Mouse (Mus musculus): ENCODE results near the gene Ccdc13. TPM values are rescaled to one million over a fixed set of nuclear protein-coding genes. Genes with fewer than 3 reads are reported as not detected.
A peak's percentile ranks its signal among the peaks of the same experiment; 100 is the strongest.

The Ccdc13 gene
- polyA plus RNA-seq, 1 experiment from 2014 or later: 0.39 TPM

- H3K9ac ChIP-seq: no peak overlapping the region
- ATAC-seq (ENCODE audit: insufficient read depth) (no peak), DNase-seq (no peak)
- no peaks in the 10 kb centered on the region for H3K36me3 ChIP-seq (ENCODE audit: insufficient read depth)
- no peak overlapping the region for H3K27ac ChIP-seq (ENCODE audit: low read depth)
- H3K4me2 ChIP-seq: no peak overlapping the region
- 0 out of 2 replicates have a peak, but pooled peaks cover 11% of the 10 kb centered on the region for H3K4me1 ChIP-seq (ENCODE audit: insufficient read depth)
- 77% methylated on average over 2 of the region's 2 CpGs for WGBS
- TF ChIP-seq CTCF (IDR thresholded peaks at IDR 0.05; ENCODE audit: low read depth): no peak
- no peaks in the 10 kb centered on the region for H3K27me3 ChIP-seq (ENCODE audit: insufficient read depth, low read length)
- no peak overlapping the region for H3K4me3 ChIP-seq (ENCODE audit: low read depth, low read length)
- no peaks in the 10 kb centered on the region for H3K9me3 ChIP-seq (ENCODE audit: low read depth, low read length)
Observed at GRCm38 (mm10) chr9:121860921-121861320, 21.7 kb upstream of the Ccdc13 start.

- WGBS: 93% methylated on average over 2 of the region's 2 CpGs
- Histone ChIP-seq H3K9me3 (ENCODE audit: low read depth, low read length) (no peaks in the 10 kb centered on the region), H3K27me3 (ENCODE audit: insufficient read depth, low read length) (no peaks in the 10 kb centered on the region), H3K4me3 (ENCODE audit: low read depth, low read length) (no peak overlapping the region), H3K36me3 (ENCODE audit: insufficient read depth) (no peaks in the 10 kb centered on the region), H3K4me2 (no peak overlapping the region), H3K4me1 (ENCODE audit: insufficient read depth) (0 out of 2 replicates have a peak, but pooled peaks cover 6% of the 10 kb centered on the region), H3K27ac (ENCODE audit: low read depth) (no peak overlapping the region), H3K9ac (no peak overlapping the region)
- DNase-seq: no peak
- no peak for TF ChIP-seq CTCF (IDR thresholded peaks at IDR 0.05; ENCODE audit: low read depth)
- ATAC-seq (ENCODE audit: insufficient read depth): no peak
Observed at GRCm38 (mm10) chr9:121859345-121859744, 20.1 kb upstream of the Ccdc13 start.

GRCm38 (mm10) chr9:121858153-121858488, 18.9 kb upstream of the Ccdc13 start, which contains the start of gene Higd1a:
Higd1a (minus strand) TSS chr9:121858362.
- Histone ChIP-seq H3K27ac (ENCODE audit: low read depth) (peak within 1 kb of the TSS; percentile 98), H3K9me3 (ENCODE audit: low read depth, low read length) (no peaks in the 10 kb centered on the region), H3K4me1 (ENCODE audit: insufficient read depth) (0 out of 2 replicates have a peak, but pooled peaks cover 5% of the 10 kb centered on the region), H3K9ac (peak within 1 kb of the TSS; percentile 86), H3K36me3 (ENCODE audit: insufficient read depth) (0 out of 2 replicates have a peak, but pooled peaks cover 2% of the 10 kb centered on the region), H3K4me3 (ENCODE audit: low read depth, low read length) (peak within 1 kb of the TSS; percentile 81), H3K27me3 (ENCODE audit: insufficient read depth, low read length) (no peaks in the 10 kb centered on the region), H3K4me2 (peak within 1 kb of the TSS; percentile 89)
- no peak; the same call in 1 of the 2 replicates for ATAC-seq (ENCODE audit: insufficient read depth)
- no peak for DNase-seq
- TF ChIP-seq CTCF (IDR thresholded peaks at IDR 0.05; ENCODE audit: low read depth): no peak
- 11% methylated on average over 6 of the region's 6 CpGs for WGBS

GRCm38 (mm10) chr9:121857474-121858152, 18.4 kb upstream of the Ccdc13 start:
- 0 out of 2 replicates have a peak, but pooled peaks cover 3% of the 10 kb centered on the region for H3K36me3 ChIP-seq (ENCODE audit: insufficient read depth)

GRCm38 (mm10) chr9:121856649-121857416, 17.6 kb upstream of the Ccdc13 start:
- TF ChIP-seq CTCF (IDR thresholded peaks at IDR 0.05; ENCODE audit: low read depth): no peak
- WGBS: 1% methylated on average over 39 of the region's 39 CpGs
- DNase-seq (no peak), ATAC-seq (ENCODE audit: insufficient read depth) (peak; percentile 22)
- Histone ChIP-seq H3K36me3 (ENCODE audit: insufficient read depth) (peaks cover 8% of the 10 kb centered on the region), H3K4me1 (ENCODE audit: insufficient read depth) (0 out of 2 replicates have a peak, but pooled peaks cover 5% of the 10 kb centered on the region), H3K27ac (ENCODE audit: low read depth) (peak overlapping the region; percentile 98), H3K4me3 (ENCODE audit: low read depth, low read length) (peak overlapping the region; percentile 81), H3K9me3 (ENCODE audit: low read depth, low read length) (no peaks in the 10 kb centered on the region), H3K27me3 (ENCODE audit: insufficient read depth, low read length) (no peaks in the 10 kb centered on the region), H3K9ac (peak overlapping the region; percentile 86), H3K4me2 (peak overlapping the region; percentile 89)

More at GRCm38 (mm10) chr9:121857474-121858152, 18.4 kb upstream of the Ccdc13 start:
- under 1% methylated on average over 70 of the region's 70 CpGs for WGBS
- Histone ChIP-seq H3K4me1 (ENCODE audit: insufficient read depth) (0 out of 2 replicates have a peak, but pooled peaks cover 5% of the 10 kb centered on the region), H3K27me3 (ENCODE audit: insufficient read depth, low read length) (no peaks in the 10 kb centered on the region), H3K4me3 (ENCODE audit: low read depth, low read length) (peak overlapping the region; percentile 81), H3K9me3 (ENCODE audit: low read depth, low read length) (no peaks in the 10 kb centered on the region), H3K27ac (ENCODE audit: low read depth) (peak overlapping the region; percentile 98), H3K4me2 (peak overlapping the region; percentile 89), H3K9ac (peak overlapping the region; percentile 86)
- DNase-seq (peak; percentile 99), ATAC-seq (ENCODE audit: insufficient read depth) (peak; percentile 98)
- TF ChIP-seq CTCF (IDR thresholded peaks at IDR 0.05; ENCODE audit: low read depth): peak; percentile 28

- no peak overlapping the region for H3K27ac ChIP-seq (ENCODE audit: low read depth)
- DNase-seq (no peak), ATAC-seq (ENCODE audit: insufficient read depth) (no peak)
- H3K4me3 ChIP-seq (ENCODE audit: low read depth, low read length): no peak overlapping the region
- no peak for TF ChIP-seq CTCF (IDR thresholded peaks at IDR 0.05; ENCODE audit: low read depth)
- 92% methylated on average over 3 of the region's 3 CpGs for WGBS
- peaks cover 32% of the 10 kb centered on the region for H3K36me3 ChIP-seq (ENCODE audit: insufficient read depth)
- 0 out of 2 replicates have a peak, but pooled peaks cover 5% of the 10 kb centered on the region for H3K4me1 ChIP-seq (ENCODE audit: insufficient read depth)
- no peak overlapping the region for H3K4me2 ChIP-seq
- H3K27me3 ChIP-seq (ENCODE audit: insufficient read depth, low read length): no peaks in the 10 kb centered on the region
- H3K9ac ChIP-seq: no peak overlapping the region; the same call in 1 of the 2 replicates
- no peaks in the 10 kb centered on the region for H3K9me3 ChIP-seq (ENCODE audit: low read depth, low read length)
Observed at GRCm38 (mm10) chr9:121854246-121854645, 15.0 kb upstream of the Ccdc13 start.

DNA sequence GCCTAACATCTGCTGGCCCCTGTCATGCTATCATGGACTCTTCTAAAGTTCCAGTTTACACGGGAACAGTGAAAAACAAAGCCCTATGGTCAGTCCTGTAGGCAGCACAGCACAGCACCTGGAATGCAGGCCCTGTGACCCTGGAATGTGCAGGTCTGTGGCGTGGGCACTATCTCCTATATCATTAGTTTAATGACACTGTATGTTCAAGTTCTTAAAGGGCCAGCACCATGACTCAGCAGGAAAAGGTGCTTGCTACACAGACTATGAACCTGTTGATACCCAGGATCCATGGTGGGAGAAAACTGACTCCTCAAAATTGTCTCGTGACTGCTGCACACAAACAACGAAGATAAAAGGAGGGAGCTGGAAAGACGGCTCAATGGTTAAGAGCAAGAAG, 8.6 kb upstream of the Ccdc13 start:
- H3K9me3 ChIP-seq (ENCODE audit: low read depth, low read length): no peaks in the 10 kb centered on the region
- DNase-seq (no peak), ATAC-seq (ENCODE audit: insufficient read depth) (no peak)
- no peak overlapping the region for H3K27ac ChIP-seq (ENCODE audit: low read depth)
- WGBS: 68% methylated on average over 5 of the region's 5 CpGs
- no peaks in the 10 kb centered on the region for H3K4me1 ChIP-seq (ENCODE audit: insufficient read depth)
- H3K4me2 ChIP-seq: no peak overlapping the region
- H3K4me3 ChIP-seq (ENCODE audit: low read depth, low read length): no peak overlapping the region
- no peaks in the 10 kb centered on the region for H3K27me3 ChIP-seq (ENCODE audit: insufficient read depth, low read length)
- H3K36me3 ChIP-seq (ENCODE audit: insufficient read depth): peaks cover 51% of the 10 kb centered on the region
- TF ChIP-seq CTCF (IDR thresholded peaks at IDR 0.05; ENCODE audit: low read depth): no peak
- H3K9ac ChIP-seq: no peak overlapping the region

Measured in lung, embryonic 14.5 days (tissue).